Mouse (Mus musculus) CH12.LX (cell line): ENCODE measurements around the gene Rnf208. TPM values are rescaled to one million over a fixed set of nuclear protein-coding genes. Genes with fewer than 3 reads are reported as not detected.

Experiments used
- DNase-seq: peaks from one replicate; pipeline ENCODE4 v3.0.0-alpha.2; 2013; ENCODE audit errors: extremely low read depth
- H3K27ac ChIP-seq: 2 replicates; pipeline ENCODE4 v1.5.1; 2012; ENCODE audit warnings: low read depth, mild to moderate bottlenecking, control low read depth, moderate library complexity; ENCODE audit not compliant: insufficient read depth
- H3K27me3 ChIP-seq: replicated peaks from 2 replicates; pipeline ENCODE3; 2012; ENCODE audit warnings: inconsistent platforms
- H3K36me3 ChIP-seq, 2 experiments: replicated peaks in 1 of 2; 2 replicates each; pipeline versions ENCODE3 to v1.6.1; 2012; ENCODE audit warnings: inconsistent platforms in 1 of 2, low read length in 1 of 2, mild to moderate bottlenecking in 1 of 2, mixed read lengths in 1 of 2, moderate library complexity in 1 of 2; ENCODE audit not compliant: control insufficient read depth in 1 of 2, insufficient read depth in 1 of 2
- H3K4me1 ChIP-seq, 2 experiments: 2 replicates each; pipeline ENCODE4 v1.6.1; 2012; ENCODE audit warnings: inconsistent platforms in 1 of 2, moderate library complexity in 1 of 2; ENCODE audit not compliant: insufficient read depth in 2 of 2, control insufficient read depth in 1 of 2
- H3K4me2 ChIP-seq: 2 replicates; pipeline ENCODE4 v1.6.1; 2012; ENCODE audit warnings: low read depth, mild to moderate bottlenecking, control low read depth; ENCODE audit not compliant: poor library complexity, insufficient read depth, severe bottlenecking
- H3K4me3 ChIP-seq, 3 experiments: fragments of 150-350 bp in 1 of 3; sonication (generic) in 1 of 3; replicated peaks in 1 of 3; 2 replicates each; pipeline versions ENCODE3 to v1.5.1; 2011 to 2012; ENCODE audit warnings: low read depth in 2 of 3, low read length in 2 of 3, mild to moderate bottlenecking in 2 of 3, moderate library complexity in 2 of 3, control low read depth in 1 of 3, improper control_type of control experiment in 1 of 3, inconsistent platforms in 1 of 3, mixed read lengths in 1 of 3; ENCODE audit not compliant: poor library complexity in 1 of 3
- H3K79me2 ChIP-seq: replicated peaks from 2 replicates; pipeline ENCODE4 v1.6.1; 2012; ENCODE audit warnings: mild to moderate bottlenecking, moderate library complexity; ENCODE audit not compliant: control insufficient read depth, poor library complexity, insufficient read depth, severe bottlenecking; ENCODE audit errors: extremely low read depth
- H3K9ac ChIP-seq: 2 replicates; pipeline ENCODE4 v1.6.1; 2012; ENCODE audit warnings: low read depth, mild to moderate bottlenecking, control low read depth, moderate library complexity; ENCODE audit not compliant: insufficient read depth
- H3K9me3 ChIP-seq: replicated peaks from 2 replicates; pipeline ENCODE3; 2012; ENCODE audit warnings: low read length, inconsistent platforms, mixed read lengths
- CHD1 ChIP-seq: IDR thresholded peaks from 2 replicates; pipeline ENCODE4 v1.6.1; 2012; ENCODE audit warnings: low read depth, low read length, improper control_type of control experiment, inconsistent platforms
- CHD2 ChIP-seq: IDR thresholded peaks from 2 replicates; pipeline ENCODE4 v1.6.1; 2011; ENCODE audit warnings: low read length, improper control_type of control experiment
- CTCF ChIP-seq, 2 experiments: IDR thresholded peaks in 1 of 2; conservative IDR thresholded peaks in 1 of 2; 2 replicates each; pipeline ENCODE4 v1.5.1; 2011 to 2012; ENCODE audit warnings: low read depth in 2 of 2, low read length in 2 of 2, improper control_type of control experiment in 1 of 2, inconsistent platforms in 1 of 2, mild to moderate bottlenecking in 1 of 2, moderate library complexity in 1 of 2
- ELF1 ChIP-seq: IDR thresholded peaks from 2 replicates; pipeline ENCODE4 v1.6.1; 2014; ENCODE audit warnings: low read depth, mild to moderate bottlenecking, inconsistent platforms, low read length, improper control_type of control experiment
- EP300 ChIP-seq: IDR thresholded peaks from 2 replicates; pipeline ENCODE4 v1.6.1; 2011; ENCODE audit warnings: low read length, improper control_type of control experiment
- ETS1 ChIP-seq: conservative IDR thresholded peaks from 2 replicates; pipeline ENCODE4 v1.6.1; 2012; ENCODE audit warnings: low read depth, mild to moderate bottlenecking, inconsistent platforms, low read length, improper control_type of control experiment, moderate library complexity
- GABPA ChIP-seq: IDR thresholded peaks from 2 replicates; pipeline ENCODE4 v1.6.1; 2012; ENCODE audit warnings: low read depth, low read length, improper control_type of control experiment, inconsistent platforms; ENCODE audit not compliant: insufficient replicate concordance
- HCFC1 ChIP-seq: IDR thresholded peaks from 2 replicates; pipeline ENCODE4 v1.6.1; 2012; ENCODE audit warnings: low read depth, mild to moderate bottlenecking, inconsistent platforms, low read length, improper control_type of control experiment
- JUN ChIP-seq: IDR thresholded peaks from 2 replicates; pipeline ENCODE4 v1.6.1; 2011; ENCODE audit warnings: low read depth, mild to moderate bottlenecking, low read length, improper control_type of control experiment, moderate library complexity; ENCODE audit not compliant: insufficient read depth
- JUND ChIP-seq: conservative IDR thresholded peaks from 2 replicates; pipeline ENCODE4 v1.6.1; 2011; ENCODE audit warnings: low read depth, low read length, improper control_type of control experiment
- MAFK ChIP-seq: IDR thresholded peaks from 2 replicates; pipeline ENCODE4 v1.6.1; 2011; ENCODE audit warnings: low read length, improper control_type of control experiment; ENCODE audit not compliant: insufficient replicate concordance
- MAX ChIP-seq: IDR thresholded peaks from 2 replicates; pipeline ENCODE4 v1.6.1; 2011; ENCODE audit warnings: low read length, improper control_type of control experiment
- MAZ ChIP-seq: IDR thresholded peaks from 2 replicates; pipeline ENCODE4 v1.6.1; 2012; ENCODE audit warnings: low read depth, mild to moderate bottlenecking, inconsistent platforms, low read length, improper control_type of control experiment, moderate library complexity
- MEF2A ChIP-seq: IDR thresholded peaks from 2 replicates; pipeline ENCODE4 v1.6.1; 2014; ENCODE audit warnings: low read depth, mild to moderate bottlenecking, inconsistent platforms, low read length, improper control_type of control experiment, borderline replicate concordance
- MXI1 ChIP-seq: IDR thresholded peaks from 2 replicates; pipeline ENCODE4 v1.6.1; 2011; ENCODE audit warnings: mild to moderate bottlenecking, low read depth, low read length, improper control_type of control experiment
- NELFE ChIP-seq: IDR thresholded peaks from 2 replicates; pipeline ENCODE4 v1.6.1; 2011; ENCODE audit warnings: low read depth, low read length, improper control_type of control experiment
- NRF1 ChIP-seq: IDR thresholded peaks from 2 replicates; pipeline ENCODE4 v1.6.1; 2014; ENCODE audit warnings: low read depth, mild to moderate bottlenecking, inconsistent platforms, low read length, improper control_type of control experiment, moderate library complexity
- POLR2A ChIP-seq: IDR thresholded peaks from 2 replicates; pipeline ENCODE4 v1.6.1; 2011; ENCODE audit warnings: low read depth, mild to moderate bottlenecking, improper control_type of control experiment, low read length
- POLR2AphosphoS2 ChIP-seq: IDR thresholded peaks from 2 replicates; pipeline ENCODE4 v1.6.1; 2011; ENCODE audit warnings: low read depth, low read length, improper control_type of control experiment
- RAD21 ChIP-seq: IDR thresholded peaks from 2 replicates; pipeline ENCODE4 v1.6.1; 2011; ENCODE audit warnings: low read depth, mild to moderate bottlenecking, low read length, improper control_type of control experiment, moderate library complexity
- RCOR1 ChIP-seq: conservative IDR thresholded peaks from 2 replicates; pipeline ENCODE4 v1.6.1; 2012; ENCODE audit warnings: low read depth, mild to moderate bottlenecking, inconsistent platforms, low read length, improper control_type of control experiment
- TBP ChIP-seq: conservative IDR thresholded peaks from 2 replicates; pipeline ENCODE4 v1.6.1; 2011; ENCODE audit warnings: low read depth, low read length, improper control_type of control experiment
- TCF12 ChIP-seq: IDR thresholded peaks from 2 replicates; pipeline ENCODE4 v1.6.1; 2014; ENCODE audit warnings: low read depth, mild to moderate bottlenecking, inconsistent platforms, low read length, improper control_type of control experiment
- UBTF ChIP-seq: IDR thresholded peaks from 2 replicates; pipeline ENCODE4 v1.6.1; 2012; ENCODE audit warnings: low read depth, mild to moderate bottlenecking, inconsistent platforms, low read length, improper control_type of control experiment, moderate library complexity
- USF1 ChIP-seq: IDR thresholded peaks from 2 replicates; pipeline ENCODE4 v1.6.1; 2014; ENCODE audit warnings: low read depth, mild to moderate bottlenecking, inconsistent platforms, low read length, improper control_type of control experiment
- USF2 ChIP-seq: conservative IDR thresholded peaks from 2 replicates; pipeline ENCODE4 v1.6.1; 2011; ENCODE audit warnings: low read depth, low read length, improper control_type of control experiment
- ZKSCAN1 ChIP-seq: IDR thresholded peaks from 2 replicates; pipeline ENCODE4 v1.6.1; 2012; ENCODE audit warnings: low read depth, inconsistent platforms, low read length, improper control_type of control experiment, borderline replicate concordance
- ZMIZ1 ChIP-seq: IDR thresholded peaks from 2 replicates; pipeline ENCODE4 v1.6.1; 2012; ENCODE audit warnings: low read depth, mild to moderate bottlenecking, inconsistent platforms, low read length, improper control_type of control experiment
- ZNF384 ChIP-seq: IDR thresholded peaks from 2 replicates; pipeline ENCODE4 v1.6.1; 2012; ENCODE audit warnings: low read depth, low read length, improper control_type of control experiment, inconsistent platforms
- dilution Hi-C: fragments of 300-500 bp; cut with MboI; formaldehyde crosslinking; loops from 2 replicates; pipeline ENCODE4 v1.14.3; 2020; ENCODE audit warnings: low sequenced_read_pairs; ENCODE audit not compliant: extremely low pct_unique_long_range_greater_than_20kb, extremely low pct_ligation_motif_present
- in situ Hi-C: fragments of 300-500 bp; cut with MboI; formaldehyde crosslinking; loops from 3 replicates; pipeline ENCODE4 v1.14.3; 2019; ENCODE audit warnings: low sequenced_read_pairs, low pct_ligation_motif_present, low pct_unique_long_range_greater_than_20kb, mixed read lengths
- polyA plus RNA-seq: library from polyadenylated mRNA; unstranded; fragments of >175 nt; gene quantifications from 2 replicates; pipeline ENCODE4 v1.2.1, GENCODE M21; 2012; ENCODE audit warnings: low read depth; ENCODE audit not compliant: insufficient read length
- total RNA-seq, 2 experiments: library from RNA; depleted of rRNA; stranded (reverse); fragments of 300-350 nt in 1 of 2; fragments of >200 nt in 1 of 2; gene quantifications; 2 replicates each; pipeline ENCODE4 v1.2.3; 2012 to 2014

Rnf208 gene
- total RNA-seq (2012; rRNA removed), result 0.92 and 1.7 TPM in 2 replicates
- 0.24 and 0.34 TPM in 2 replicates for total RNA-seq (2014; rRNA removed)
- polyA plus RNA-seq, result 0.78 and 1.4 TPM in 2 replicates

GRCm38 (mm10) chr2:25242101-25242506 lies at the start of gene Rnf208, which contains the start of gene Cysrt1:
Gene Rnf208, plus strand, starts transcription at chr2:25242255.
Gene Cysrt1, minus strand, starts transcription at chr2:25242452.
- H3K27ac ChIP-seq, result no peak within 1 kb of the TSS
- DNase-seq, result no peak
- no peak for TF ChIP-seq USF1
- no peak for TF ChIP-seq ZNF384
- no peak for TF ChIP-seq NRF1
- TF ChIP-seq TBP, result no peak
- no peak for TF ChIP-seq EP300
- no peak for TF ChIP-seq RCOR1
- TF ChIP-seq MXI1, result no peak
- no peak for TF ChIP-seq JUN
- no peak for TF ChIP-seq NELFE
- no peak for TF ChIP-seq ZMIZ1
- no peak for TF ChIP-seq MAZ
- no peak for TF ChIP-seq MAFK
- no peak for TF ChIP-seq CHD2
- peaks cover 8 to 16% of the 10 kb centered on the region in 2 experiments for H3K4me1 ChIP-seq
- H3K9ac ChIP-seq, result peak within 1 kb of the TSS; percentile 16; the same call in 1 of the 2 replicates
- H3K4me3 ChIP-seq, result peak within 1 kb of the TSS; percentile 29 to 62 (median 49)
- peaks cover 39% of the 10 kb centered on the region for H3K27me3 ChIP-seq
- H3K36me3 ChIP-seq, result peaks cover 22 to 37% of the 10 kb centered on the region in 2 experiments
- peak within 1 kb of the TSS; percentile 89 for H3K4me2 ChIP-seq
- no peaks in the 10 kb centered on the region for H3K79me2 ChIP-seq
- in situ Hi-C loops (no loop called here), dilution Hi-C loops (no loop called here)
- no peaks in the 10 kb centered on the region for H3K9me3 ChIP-seq

- Histone ChIP-seq H3K4me1 (peaks cover 14 to 36% of the 10 kb centered on the region in 2 experiments), H3K27ac (peak overlapping the region; percentile 98; the same call in 1 of the 2 replicates), H3K9ac (peak overlapping the region; percentile 84; the same call in 1 of the 2 replicates), H3K4me3 (peak overlapping the region; percentile 8 to 83 (median 61)), H3K27me3 (no peaks in the 10 kb centered on the region), H3K4me2 (peak overlapping the region; percentile 99), H3K36me3 (peaks cover 0 to 28% of the 10 kb centered on the region in 2 experiments), H3K9me3 (no peaks in the 10 kb centered on the region), H3K79me2 (peaks cover 16% of the 10 kb centered on the region)
- in situ Hi-C loops (no loop called here), dilution Hi-C loops (no loop called here)
- peak; percentile 92 for DNase-seq
- TF ChIP-seq CHD1, result no peak
- no peak for TF ChIP-seq RCOR1
- no peak for TF ChIP-seq UBTF
- TF ChIP-seq POLR2A, result peak; percentile 56; the same call in 1 of the 2 replicates
- TF ChIP-seq USF2, result no peak; the same call in 1 of the 2 replicates
- peak; percentile 60; the same call in 1 of the 2 replicates for TF ChIP-seq MAZ
- peak; percentile 73 to 98 for TF ChIP-seq CTCF (conservative IDR thresholded peaks at IDR 0.05 in 1 of 2, IDR thresholded peaks at IDR 0.05 in 1 of 2; ENCODE audit: low read depth in 2 of 2, low read length in 2 of 2)
- peak; percentile 60 for TF ChIP-seq ELF1
- TF ChIP-seq CHD2, result 0 out of 2 replicates have a peak, but pooled peaks have one; percentile 31
- no peak for TF ChIP-seq ZNF384
- TF ChIP-seq TBP, result no peak
- TF ChIP-seq RAD21, result no peak; the same call in none of the 2 replicates
- TF ChIP-seq USF1, result no peak
- TF ChIP-seq GABPA, result no peak
- peak; percentile 57; the same call in 1 of the 2 replicates for TF ChIP-seq NELFE
- no peak; the same call in 1 of the 2 replicates for TF ChIP-seq HCFC1
- TF ChIP-seq TCF12, result 0 out of 2 replicates have a peak, but pooled peaks have one; percentile 47
- peak; percentile 91 for TF ChIP-seq MAX
- TF ChIP-seq JUN, result no peak
- TF ChIP-seq JUND, result no peak
- TF ChIP-seq ETS1, result 0 out of 2 replicates have a peak, but pooled peaks have one; percentile 7
- no peak for TF ChIP-seq POLR2AphosphoS2
- TF ChIP-seq ZKSCAN1, result no peak
- peak; percentile 50; the same call in 1 of the 2 replicates for TF ChIP-seq MEF2A
- TF ChIP-seq EP300, result no peak
Measured at GRCm38 (mm10) chr2:25193330-25193770, 48.7 kb upstream of the Rnf208 start.
